8 mouse cellular contexts compared by ENCODE assay signal in the genomic region with DNA sequence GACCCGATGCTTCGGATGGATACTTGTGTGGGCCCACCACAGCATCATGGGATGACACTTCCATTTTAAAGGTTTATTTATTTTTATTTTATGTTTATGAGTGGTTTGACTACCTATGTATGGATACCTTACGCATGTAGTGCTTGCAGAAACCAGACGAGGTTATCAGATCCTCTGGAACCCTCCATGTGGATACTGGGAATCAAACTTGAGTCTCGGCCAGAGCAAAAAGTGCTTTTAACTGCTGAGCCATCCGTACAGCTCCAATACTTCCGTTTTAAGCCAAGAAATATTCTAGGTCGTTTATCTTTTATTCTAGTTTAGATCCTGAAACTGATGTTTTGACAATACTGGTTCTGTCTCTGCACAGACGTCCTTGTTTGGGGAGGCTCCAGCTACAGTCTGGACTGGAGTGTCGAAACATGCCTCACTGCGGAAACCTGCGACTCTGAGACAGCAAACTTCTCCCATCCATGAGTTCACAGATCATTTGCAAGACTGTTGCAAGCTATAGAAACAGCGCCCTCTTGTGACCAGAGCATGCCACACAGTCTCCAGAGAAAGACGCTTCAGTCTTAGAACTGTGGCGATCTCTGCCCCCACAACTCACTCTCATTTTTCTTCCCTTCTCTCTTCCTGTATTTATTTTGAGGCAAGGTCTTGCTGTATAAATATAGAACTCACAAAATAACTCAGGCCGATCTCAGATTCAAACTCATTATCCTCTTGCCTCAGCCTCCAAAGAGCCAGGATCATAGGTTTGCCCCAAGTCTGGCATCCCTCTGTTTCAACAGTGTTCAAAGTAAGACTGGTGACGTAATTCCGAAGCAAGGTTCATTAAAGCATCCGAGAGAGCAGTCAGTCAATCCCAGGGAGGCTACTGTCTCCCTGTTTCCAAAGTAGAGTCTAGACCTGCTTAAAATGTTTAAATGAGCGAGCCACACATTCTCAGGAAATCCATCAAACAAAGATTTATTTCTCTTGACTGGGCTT. TPM values are rescaled to one million over a fixed set of nuclear protein-coding genes. Genes with fewer than 3 reads are reported as not detected.
A peak's percentile ranks its signal among the peaks of the same experiment; 100 is the strongest.
DNase-seq lines count a peak whose midpoint lies in the region; ATAC-seq and TF ChIP-seq lines count a peak whose summit lies in the region.

No protein-coding gene starts in this region.

- intact Hi-C loops in heart, postnatal 10 days (cut with DNase I), result loop anchor here (1.0 to 10.0 kb wide), 5 partner anchors 29 to 271 kb away; partner anchors contain the start of genes Dcaf6 and Mpc2

- TF ChIP-seq CTCF in E14TG2a.4 (conservative IDR thresholded peaks at IDR 0.05; ENCODE audit: low read length), result peak; percentile 84

- H3K4me1 ChIP-seq in E14TG2a.4 (replicated peaks; ENCODE audit: low read depth, low read length), result no peaks in the 10 kb centered on the region
- peaks cover 3% of the 10 kb centered on the region; the same call in 1 of the 2 replicates for H3K4me1 ChIP-seq in forebrain, embryonic 13.5 days
- peaks cover 3% of the 10 kb centered on the region; the same call in 1 of the 2 replicates for H3K4me1 ChIP-seq in liver, embryonic 16.5 days (ENCODE audit: control insufficient read depth, low read depth, low read length)
- no peaks in the 10 kb centered on the region; the same call in 1 of the 2 replicates for H3K4me1 ChIP-seq in neural tube, embryonic 13.5 days (replicated peaks)

- H3K27ac ChIP-seq in forebrain, embryonic 13.5 days, result no peak overlapping the region
- no peak overlapping the region for H3K27ac ChIP-seq in liver, embryonic 16.5 days (ENCODE audit: low read length)
- H3K27ac ChIP-seq in neural tube, embryonic 13.5 days (replicated peaks), result no peak overlapping the region

- H3K27me3 ChIP-seq in E14TG2a.4 (ENCODE audit: insufficient read depth, low read length), result peaks cover 29% of the 10 kb centered on the region
- H3K27me3 ChIP-seq in forebrain, embryonic 13.5 days, result no peaks in the 10 kb centered on the region
- H3K27me3 ChIP-seq in liver, embryonic 16.5 days (ENCODE audit: control insufficient read depth, insufficient read depth, low read depth, low read length), result no peaks in the 10 kb centered on the region
- H3K27me3 ChIP-seq in neural tube, embryonic 13.5 days, result no peaks in the 10 kb centered on the region

- H3K4me3 ChIP-seq in E14TG2a.4 (replicated peaks; ENCODE audit: low read length), result no peak overlapping the region
- H3K4me3 ChIP-seq in forebrain, embryonic 13.5 days, result no peak overlapping the region
- H3K4me3 ChIP-seq in liver, embryonic 16.5 days (ENCODE audit: low read depth, low read length), result no peak overlapping the region
- H3K4me3 ChIP-seq in neural tube, embryonic 13.5 days, result no peak overlapping the region

- H3K4me2 ChIP-seq in forebrain, embryonic 13.5 days, result peak overlapping the region; percentile 22
- peak overlapping the region; percentile 12; the same call in 1 of the 2 replicates for H3K4me2 ChIP-seq in liver, embryonic 16.5 days (ENCODE audit: low read depth, low read length)
- H3K4me2 ChIP-seq in neural tube, embryonic 13.5 days, result no peak overlapping the region

- H3K9me3 ChIP-seq in E14TG2a.4 (ENCODE audit: low read length), result no peaks in the 10 kb centered on the region
- no peaks in the 10 kb centered on the region for H3K9me3 ChIP-seq in forebrain, embryonic 13.5 days (replicated peaks)
- no peaks in the 10 kb centered on the region for H3K9me3 ChIP-seq in liver, embryonic 16.5 days (replicated peaks; ENCODE audit: control insufficient read depth, low read length)
- H3K9me3 ChIP-seq in neural tube, embryonic 13.5 days, result no peaks in the 10 kb centered on the region

- peak; percentile 73 for DNase-seq in c-Kit-positive CD71-positive TER-119-positive erythroid progenitor cells, embryonic 14.5 days (ENCODE audit: low spot score)
- peak; percentile 92 to 95 for DNase-seq in heart, postnatal 10 days
- peak; percentile 95 for DNase-seq in kidney, postnatal 4 days
- DNase-seq in telencephalon, adult 2 months (ENCODE audit: low read depth, low spot score), result peak; percentile 61

- H3K36me3 ChIP-seq in E14TG2a.4 (ENCODE audit: insufficient read depth, low read length), result no peaks in the 10 kb centered on the region
- no peaks in the 10 kb centered on the region for H3K36me3 ChIP-seq in forebrain, embryonic 13.5 days (ENCODE audit: poor library complexity, severe bottlenecking)
- H3K36me3 ChIP-seq in liver, embryonic 16.5 days (ENCODE audit: control insufficient read depth, insufficient read depth), result no peaks in the 10 kb centered on the region
- no peaks in the 10 kb centered on the region for H3K36me3 ChIP-seq in neural tube, embryonic 13.5 days

- H3K9ac ChIP-seq in forebrain, embryonic 13.5 days, result no peak overlapping the region
- H3K9ac ChIP-seq in liver, embryonic 16.5 days (ENCODE audit: low read depth, low read length), result no peak overlapping the region
- no peak overlapping the region for H3K9ac ChIP-seq in neural tube, embryonic 13.5 days

- peak; percentile 88 for ATAC-seq in forebrain, embryonic 13.5 days
- ATAC-seq in liver, embryonic 16.5 days (ENCODE audit: low read depth), result peak; percentile 70
- peak; percentile 78 for ATAC-seq in neural tube, embryonic 13.5 days (ENCODE audit: low read depth)

- 34% methylated on average over 20 of the region's 20 CpGs for WGBS in forebrain, embryonic 13.5 days
- 24% methylated on average over 20 of the region's 20 CpGs for WGBS in liver, embryonic 16.5 days (ENCODE audit: insufficient replicate concordance)
- 37% methylated on average over 20 of the region's 20 CpGs for WGBS in neural tube, embryonic 13.5 days

RNA-seq across cellular contexts. Expression of gene Rcsd1, which starts 26.6 kb away (rescaled TPM):
- 6.5 and 7.0 TPM in 2 replicates for polyA plus RNA-seq in forebrain, embryonic 13.5 days (2015; fragmentation: Nextera tagmentation; extraction: Ambion mirVana)
- 100 to 1,000 TPM; 112 to 114 TPM for total RNA-seq in heart, postnatal 10 days (2021)
- polyA plus RNA-seq in liver, embryonic 16.5 days (2015; fragmentation: Nextera tagmentation; extraction: Ambion mirVana), result 12.1 and 12.8 TPM in 2 replicates
- 12.4 and 13.5 TPM in 2 replicates for polyA plus RNA-seq in neural tube, embryonic 13.5 days (2015; fragmentation: Nextera tagmentation; extraction: Ambion mirVana)

RNA-seq across cellular contexts. Expression of gene Creg1, which starts 27.4 kb away (rescaled TPM):
- polyA plus RNA-seq in forebrain, embryonic 13.5 days (2015; fragmentation: Nextera tagmentation; extraction: Ambion mirVana), result 21.2 and 21.5 TPM in 2 replicates
- 10 to 100 TPM; 34.8 to 36.1 TPM for total RNA-seq in heart, postnatal 10 days (2021)
- polyA plus RNA-seq in liver, embryonic 16.5 days (2015; fragmentation: Nextera tagmentation; extraction: Ambion mirVana), result 316 and 317 TPM in 2 replicates
- polyA plus RNA-seq in neural tube, embryonic 13.5 days (2015; fragmentation: Nextera tagmentation; extraction: Ambion mirVana), result 32.9 and 37.0 TPM in 2 replicates

RNA-seq across cellular contexts. Expression of gene Cd247, which starts 52.4 kb away (rescaled TPM):
- polyA plus RNA-seq in forebrain, embryonic 13.5 days (2015; fragmentation: Nextera tagmentation; extraction: Ambion mirVana), result 0.63 and 2.2 TPM in 2 replicates
- total RNA-seq in heart, postnatal 10 days (2021), result 1 to 10 TPM; 1.7 TPM
- 0.09 and 0.17 TPM in 2 replicates for polyA plus RNA-seq in liver, embryonic 16.5 days (2015; fragmentation: Nextera tagmentation; extraction: Ambion mirVana)
- 0.60 and 0.99 TPM in 2 replicates for polyA plus RNA-seq in neural tube, embryonic 13.5 days (2015; fragmentation: Nextera tagmentation; extraction: Ambion mirVana)
